Mouse (Mus musculus) bone marrow, adult 2 months (tissue): ENCODE measurements at regions not wholly inside any gene's neighbourhood (a gene's known extent, or its start where the extent isn't known, plus 50 kb on each side); places are given as distances from the start of the nearest gene placed in this dataset.

Source experiments
- CTCF ChIP-seq: fragments of 200-500 bp; IDR thresholded peaks from 2 replicates; pipeline ENCODE4 v1.5.1; 2011; ENCODE audit warnings: low read length, control low read depth; ENCODE audit not compliant: control insufficient read depth, insufficient read depth
- POLR2A ChIP-seq: fragments of 200-500 bp; IDR thresholded peaks from 2 replicates; pipeline ENCODE4 v1.6.1; 2011; ENCODE audit warnings: low read depth, mild to moderate bottlenecking, control low read depth, low read length, borderline replicate concordance; ENCODE audit not compliant: control insufficient read depth

DNA sequence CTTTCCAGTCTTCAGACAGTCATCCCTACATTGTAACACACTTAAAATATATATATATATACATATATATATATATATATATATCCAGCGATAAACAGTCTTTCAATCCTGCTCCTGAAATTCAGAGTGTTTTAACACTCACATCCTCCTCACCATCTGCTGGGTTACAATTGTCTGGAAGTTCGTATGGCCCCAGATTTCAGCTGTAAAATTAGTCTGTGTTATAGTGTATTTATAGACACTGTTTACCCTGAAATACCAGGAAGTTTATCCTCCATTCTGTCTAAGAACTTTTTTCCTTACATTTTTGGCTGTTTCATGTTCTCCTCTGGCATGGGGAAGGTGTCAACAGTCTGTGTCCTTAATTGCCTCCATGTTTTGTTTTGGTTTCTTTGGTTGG lies 91.7 kb upstream of the Rxfp2 start:
- TF ChIP-seq POLR2A (no peak), CTCF (no peak)
